Mouse (Mus musculus): Measurements from ENCODE around the gene Mpz. TPM values are rescaled to one million over a fixed set of nuclear protein-coding genes. Genes with fewer than 3 reads are reported as not detected.

Mpz gene
- polyA plus RNA-seq, 1 experiment from 2014 or later: 0.05 TPM

DNA sequence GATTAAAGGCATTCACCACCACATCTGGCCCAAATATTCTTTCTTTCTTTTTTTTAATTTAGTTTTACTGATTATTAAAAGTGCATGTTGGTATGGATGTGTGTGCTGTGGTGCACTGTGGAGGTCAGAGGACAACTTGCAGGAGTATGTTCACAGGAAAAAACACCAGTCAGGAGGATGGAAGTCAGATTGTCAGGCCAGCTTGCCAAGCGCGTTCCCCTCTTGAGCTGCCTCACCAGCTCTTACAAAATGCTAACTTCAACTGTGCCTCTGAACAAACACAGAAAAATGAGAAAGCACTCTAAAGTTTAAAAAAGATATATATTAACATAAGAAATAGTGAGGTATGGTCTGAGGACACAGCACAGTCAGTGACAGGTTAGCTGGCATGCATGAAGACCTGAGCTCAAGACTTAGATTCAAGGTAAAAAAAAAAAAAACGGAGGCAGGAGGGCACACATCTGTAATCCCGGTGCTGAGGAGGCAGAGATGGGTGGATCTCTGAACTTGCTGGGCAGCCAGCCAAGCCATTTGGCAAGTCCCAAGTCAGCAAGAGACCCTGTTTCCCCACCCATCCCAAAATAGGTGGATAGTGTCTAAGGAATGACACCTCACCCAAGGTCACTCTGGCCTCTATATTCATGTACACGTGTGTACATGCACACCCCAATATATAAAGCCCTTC, 29.1 kb downstream of the Mpz start:
- H3K36me3 ChIP-seq (replicated peaks; ENCODE audit: insufficient read depth, low read length): no peaks in the 10 kb centered on the region
- DNase-seq (no peak), ATAC-seq (no peak)
- H3K27me3 ChIP-seq (ENCODE audit: insufficient read depth, low read length): no peaks in the 10 kb centered on the region
- no peak overlapping the region for H3K27ac ChIP-seq (ENCODE audit: low read depth)
- H3K4me1 ChIP-seq (ENCODE audit: insufficient read depth): peaks cover 3% of the 10 kb centered on the region; the same call in 1 of the 2 replicates
- no peak overlapping the region for H3K9ac ChIP-seq (replicated peaks)
- TF ChIP-seq EP300 (IDR thresholded peaks at IDR 0.05; ENCODE audit: low read depth) (no peak), CTCF (IDR thresholded peaks at IDR 0.05; ENCODE audit: low read depth) (no peak)
- no peak overlapping the region for H3K4me2 ChIP-seq (ENCODE audit: low read depth, low read length)
- no peaks in the 10 kb centered on the region for H3K9me3 ChIP-seq (ENCODE audit: low read length)
- H3K4me3 ChIP-seq (ENCODE audit: low read depth, low read length): no peak overlapping the region
- 55% methylated on average over 5 of the region's 5 CpGs for WGBS (ENCODE audit: insufficient replicate concordance)

DNA sequence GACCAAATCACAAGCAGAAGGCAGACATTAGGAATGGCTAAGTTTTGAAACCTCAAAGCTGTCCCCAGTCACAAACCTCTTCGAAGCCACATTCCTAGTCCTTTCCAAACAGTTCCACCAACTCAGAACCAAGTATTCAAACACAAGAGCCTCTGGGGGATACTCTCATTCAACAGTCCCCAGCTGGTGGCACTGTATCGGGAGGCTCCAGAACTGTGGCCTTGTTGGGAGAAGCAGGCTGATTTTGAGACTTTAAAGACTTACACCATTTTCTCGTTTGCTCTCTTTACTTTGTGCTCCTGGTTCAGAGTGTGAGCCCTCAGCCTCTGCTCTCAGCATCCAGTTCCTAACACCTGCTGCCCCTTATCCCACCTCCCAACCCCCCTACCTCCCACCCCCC, 32.5 kb downstream of the Mpz start:
- TF ChIP-seq CTCF (IDR thresholded peaks at IDR 0.05; ENCODE audit: low read depth) (no peak), EP300 (IDR thresholded peaks at IDR 0.05; ENCODE audit: low read depth) (no peak)
- Histone ChIP-seq H3K27me3 (ENCODE audit: insufficient read depth, low read length) (no peaks in the 10 kb centered on the region), H3K27ac (ENCODE audit: low read depth) (no peak overlapping the region), H3K4me1 (ENCODE audit: insufficient read depth) (peaks cover 3% of the 10 kb centered on the region; the same call in 1 of the 2 replicates), H3K9me3 (ENCODE audit: low read length) (no peaks in the 10 kb centered on the region), H3K4me3 (ENCODE audit: low read depth, low read length) (no peak overlapping the region), H3K36me3 (replicated peaks; ENCODE audit: insufficient read depth, low read length) (no peaks in the 10 kb centered on the region), H3K9ac (replicated peaks) (no peak overlapping the region), H3K4me2 (ENCODE audit: low read depth, low read length) (no peak overlapping the region)
- ATAC-seq (no peak), DNase-seq (no peak)
- 69% methylated on average over 3 of the region's 3 CpGs for WGBS (ENCODE audit: insufficient replicate concordance)

- Histone ChIP-seq H3K9ac (replicated peaks) (no peak overlapping the region; the same call in 1 of the 2 replicates), H3K36me3 (replicated peaks; ENCODE audit: insufficient read depth, low read length) (no peaks in the 10 kb centered on the region), H3K9me3 (ENCODE audit: low read length) (no peaks in the 10 kb centered on the region), H3K4me2 (ENCODE audit: low read depth, low read length) (no peak overlapping the region), H3K27ac (ENCODE audit: low read depth) (no peak overlapping the region), H3K4me3 (ENCODE audit: low read depth, low read length) (no peak overlapping the region), H3K27me3 (ENCODE audit: insufficient read depth, low read length) (no peaks in the 10 kb centered on the region), H3K4me1 (ENCODE audit: insufficient read depth) (peaks cover 3% of the 10 kb centered on the region; the same call in 1 of the 2 replicates)
- WGBS (ENCODE audit: insufficient replicate concordance): 43% methylated on average over 3 of the region's 3 CpGs
- 0 out of 2 replicates have a peak, but pooled peaks have one; percentile 17 for ATAC-seq
- TF ChIP-seq CTCF (IDR thresholded peaks at IDR 0.05; ENCODE audit: low read depth) (no peak), EP300 (IDR thresholded peaks at IDR 0.05; ENCODE audit: low read depth) (peak; percentile 3; the same call in 1 of the 2 replicates)
- no peak for DNase-seq
Observed at GRCm38 (mm10) chr1:171183620-171184019, 33.1 kb downstream of the Mpz start.

DNA sequence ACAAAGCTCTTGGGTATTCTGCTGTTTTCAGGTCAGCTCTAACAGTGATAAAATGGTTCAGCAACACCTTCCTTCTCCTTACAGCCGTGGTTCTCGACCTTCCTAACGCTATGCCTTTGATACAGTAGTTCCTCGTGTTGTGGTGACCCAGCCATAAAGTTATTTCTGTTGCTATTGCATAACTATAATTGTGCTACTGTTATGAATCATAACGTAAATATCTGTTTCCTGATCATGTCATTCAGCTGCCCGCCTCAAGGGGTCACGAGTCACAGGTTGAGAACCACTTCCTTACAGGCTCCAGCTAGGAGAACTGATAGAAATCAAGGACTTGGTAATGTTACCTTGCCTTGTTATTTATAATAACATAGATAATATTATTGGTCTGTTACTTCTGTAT, 33.8 kb downstream of the Mpz start:
- Histone ChIP-seq H3K27me3 (ENCODE audit: insufficient read depth, low read length) (no peaks in the 10 kb centered on the region), H3K9ac (replicated peaks) (no peak overlapping the region), H3K36me3 (replicated peaks; ENCODE audit: insufficient read depth, low read length) (no peaks in the 10 kb centered on the region), H3K27ac (ENCODE audit: low read depth) (no peak overlapping the region), H3K9me3 (ENCODE audit: low read length) (no peaks in the 10 kb centered on the region), H3K4me3 (ENCODE audit: low read depth, low read length) (no peak overlapping the region), H3K4me1 (ENCODE audit: insufficient read depth) (peaks cover 4% of the 10 kb centered on the region), H3K4me2 (ENCODE audit: low read depth, low read length) (no peak overlapping the region)
- no peak for ATAC-seq
- TF ChIP-seq CTCF (IDR thresholded peaks at IDR 0.05; ENCODE audit: low read depth): peak; percentile 50
- TF ChIP-seq EP300 (IDR thresholded peaks at IDR 0.05; ENCODE audit: low read depth): no peak
- 22% methylated on average over 7 of the region's 7 CpGs for WGBS (ENCODE audit: insufficient replicate concordance)
- DNase-seq: peak; percentile 28

DNA sequence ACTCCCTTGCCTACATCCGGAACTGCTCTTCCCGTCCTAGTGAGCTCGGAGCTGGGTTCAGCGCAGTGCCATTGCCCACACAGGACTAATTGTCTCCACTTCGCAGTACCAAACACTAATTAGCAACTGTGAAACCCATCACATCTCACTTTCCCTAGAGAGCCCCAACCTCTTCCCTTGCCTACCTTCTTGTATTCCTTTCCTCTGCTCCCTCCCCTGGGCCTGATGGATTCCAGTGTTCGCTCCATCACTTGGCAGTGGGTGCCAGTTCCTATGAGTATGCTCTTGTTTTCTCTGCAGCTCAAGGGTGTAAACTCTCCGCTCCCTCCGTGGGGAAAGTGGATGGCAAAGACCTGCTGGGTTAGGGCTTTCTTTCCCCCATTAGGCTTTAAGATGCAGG, 35.1 kb downstream of the Mpz start:
- H3K36me3 ChIP-seq (replicated peaks; ENCODE audit: insufficient read depth, low read length): no peaks in the 10 kb centered on the region
- ATAC-seq: no peak

GRCm38 (mm10) chr1:171187851-171188700, 37.6 kb downstream of the Mpz start:
- no peaks in the 10 kb centered on the region for H3K27me3 ChIP-seq (ENCODE audit: insufficient read depth, low read length)
- TF ChIP-seq CTCF (IDR thresholded peaks at IDR 0.05; ENCODE audit: low read depth) (no peak), EP300 (IDR thresholded peaks at IDR 0.05; ENCODE audit: low read depth) (no peak)
- 48% methylated on average over 13 of the region's 13 CpGs for WGBS (ENCODE audit: insufficient replicate concordance)

More for the DNA sequence above, 35.1 kb downstream of the Mpz start:
- 83% methylated on average over 8 of the region's 8 CpGs for WGBS (ENCODE audit: insufficient replicate concordance)
- DNase-seq: no peak
- TF ChIP-seq EP300 (IDR thresholded peaks at IDR 0.05; ENCODE audit: low read depth) (no peak), CTCF (IDR thresholded peaks at IDR 0.05; ENCODE audit: low read depth) (no peak)
- peaks cover 7% of the 10 kb centered on the region for H3K4me1 ChIP-seq (ENCODE audit: insufficient read depth)
- no peak overlapping the region for H3K27ac ChIP-seq (ENCODE audit: low read depth)
- H3K9ac ChIP-seq (replicated peaks): no peak overlapping the region
- H3K9me3 ChIP-seq (ENCODE audit: low read length): no peaks in the 10 kb centered on the region
- H3K4me2 ChIP-seq (ENCODE audit: low read depth, low read length): no peak overlapping the region
- H3K4me3 ChIP-seq (ENCODE audit: low read depth, low read length): no peak overlapping the region
- H3K27me3 ChIP-seq (ENCODE audit: insufficient read depth, low read length): no peaks in the 10 kb centered on the region

More at GRCm38 (mm10) chr1:171187851-171188700, 37.6 kb downstream of the Mpz start:
- no peak overlapping the region for H3K4me2 ChIP-seq (ENCODE audit: low read depth, low read length)
- ATAC-seq: no peak
- no peak overlapping the region for H3K9ac ChIP-seq (replicated peaks)
- no peak overlapping the region for H3K27ac ChIP-seq (ENCODE audit: low read depth)
- H3K9me3 ChIP-seq (ENCODE audit: low read length): no peaks in the 10 kb centered on the region
- H3K4me3 ChIP-seq (ENCODE audit: low read depth, low read length): no peak overlapping the region
- H3K4me1 ChIP-seq (ENCODE audit: insufficient read depth): peaks cover 7% of the 10 kb centered on the region
- H3K36me3 ChIP-seq (replicated peaks; ENCODE audit: insufficient read depth, low read length): no peaks in the 10 kb centered on the region
- no peak for DNase-seq

Data from liver, postnatal 0 days (tissue).